Mouse (Mus musculus): Measurements from ENCODE around the gene Trim3. TPM values are rescaled to one million over a fixed set of nuclear protein-coding genes. Genes with fewer than 3 reads are reported as not detected.

Trim3 gene
- total RNA-seq, 2 experiments from 2014 or later: 25.0 to 31.6 TPM

- no peak for DNase-seq (ENCODE audit: low spot score in 2 of 2)
Measured at GRCm38 (mm10) chr7:105614400-105614799, 19.0 kb downstream of the Trim3 start.

- no peak for DNase-seq (ENCODE audit: low spot score in 2 of 2)
Measured at GRCm38 (mm10) chr7:105611767-105612166, 21.6 kb downstream of the Trim3 start.

GRCm38 (mm10) chr7:105608467-105608866, 24.9 kb downstream of the Trim3 start:
- DNase-seq (ENCODE audit: low spot score in 2 of 2): no peak

- peak; percentile 62 for DNase-seq (ENCODE audit: low spot score in 2 of 2)
Measured at GRCm38 (mm10) chr7:105602860-105603623, 30.3 kb downstream of the Trim3 start.

GRCm38 (mm10) chr7:105590097-105590496, 43.3 kb downstream of the Trim3 start:
- no peak for DNase-seq (ENCODE audit: low spot score in 2 of 2)

GRCm38 (mm10) chr7:105588325-105588912, 45.0 kb downstream of the Trim3 start:
- DNase-seq (ENCODE audit: low spot score in 2 of 2): no peak

- no peak for DNase-seq (ENCODE audit: low spot score in 2 of 2)
Measured at GRCm38 (mm10) chr7:105581959-105582358, 51.4 kb downstream of the Trim3 start.

GRCm38 (mm10) chr7:105581094-105581703, 52.2 kb downstream of the Trim3 start, which contains the start of gene Apbb1:
Gene Apbb1, minus strand, starts transcription at chr7:105581653.
- DNase-seq (ENCODE audit: low spot score in 2 of 2): peak; percentile 66 to 68

GRCm38 (mm10) chr7:105580627-105581089, 52.7 kb downstream of the Trim3 start:
- peak in 1 of 2 experiments; percentile 31 for DNase-seq (ENCODE audit: low spot score in 2 of 2)

GRCm38 (mm10) chr7:105578481-105578880, 54.9 kb downstream of the Trim3 start:
- no peak for DNase-seq (ENCODE audit: low spot score in 2 of 2)

- no peak for DNase-seq (ENCODE audit: low spot score in 2 of 2)
Measured at GRCm38 (mm10) chr7:105577377-105577871, 55.9 kb downstream of the Trim3 start.

GRCm38 (mm10) chr7:105576166-105576748, 57.1 kb downstream of the Trim3 start:
- no peak for DNase-seq (ENCODE audit: low spot score in 2 of 2)

- no peak for DNase-seq (ENCODE audit: low spot score in 2 of 2)
Measured at GRCm38 (mm10) chr7:105574537-105574936, 58.8 kb downstream of the Trim3 start.

- no peak for DNase-seq (ENCODE audit: low spot score in 2 of 2)
Measured at GRCm38 (mm10) chr7:105572949-105573348, 60.4 kb downstream of the Trim3 start.

GRCm38 (mm10) chr7:105570756-105571155, 62.6 kb downstream of the Trim3 start:
- no peak for DNase-seq (ENCODE audit: low spot score in 2 of 2)

GRCm38 (mm10) chr7:105569512-105570496, 63.6 kb downstream of the Trim3 start:
- DNase-seq (ENCODE audit: low spot score in 2 of 2): no peak

- no peak for DNase-seq (ENCODE audit: low spot score in 2 of 2)
Measured at GRCm38 (mm10) chr7:105568988-105569471, 64.3 kb downstream of the Trim3 start.

- DNase-seq (ENCODE audit: low spot score in 2 of 2): no peak
Measured at GRCm38 (mm10) chr7:105568583-105568982, 64.8 kb downstream of the Trim3 start.

GRCm38 (mm10) chr7:105565071-105565836, 68.1 kb downstream of the Trim3 start:
- DNase-seq (ENCODE audit: low spot score in 2 of 2): no peak

Measured in adrenal gland, adult 18-20 months (tissue).